Mouse (Mus musculus): Measurements from ENCODE around the gene Zeb2.

Gene Zeb2

DNA sequence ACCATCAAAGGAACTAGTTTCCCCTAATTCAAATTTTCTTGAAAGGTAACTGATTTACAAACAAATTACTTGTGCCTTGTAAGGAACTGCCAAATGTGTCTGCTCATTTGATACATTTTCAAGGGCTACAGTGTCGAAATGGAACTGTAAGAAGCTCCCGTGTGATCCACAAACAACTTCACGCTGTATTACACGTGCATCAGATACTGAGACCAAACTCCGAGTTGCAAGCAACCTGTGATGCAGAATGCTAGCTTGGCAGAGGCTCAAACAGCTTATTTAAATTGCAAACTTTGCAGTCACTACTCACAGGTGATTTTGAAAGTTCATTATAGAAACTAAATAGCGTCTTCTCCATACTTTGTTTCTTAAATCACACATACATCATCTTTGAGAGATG is 55.1 kb downstream of the Zeb2 start:
- no peak for DNase-seq (ENCODE audit: low read depth, low spot score)

DNA sequence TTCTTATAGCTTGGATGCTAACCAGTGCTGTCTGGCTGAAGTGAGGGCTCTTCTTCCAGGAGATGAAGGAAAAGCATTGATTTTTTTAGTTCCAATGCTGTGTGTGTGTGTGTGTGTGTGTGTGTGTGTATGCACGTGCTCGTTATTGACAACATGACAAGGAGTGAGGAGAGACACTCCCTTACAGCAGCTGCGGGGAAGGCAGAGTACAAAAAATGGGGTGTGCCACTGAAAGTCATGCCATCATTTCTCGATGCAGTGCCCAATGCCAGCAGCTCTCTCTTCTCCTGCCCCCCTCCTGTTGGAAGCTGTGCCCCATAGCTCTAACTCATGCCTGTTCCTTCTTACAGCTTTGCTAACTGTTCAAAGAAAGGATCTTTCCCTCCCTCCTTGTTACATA is 56.4 kb downstream of the Zeb2 start:
- no peak for DNase-seq (ENCODE audit: low read depth, low spot score)

DNA sequence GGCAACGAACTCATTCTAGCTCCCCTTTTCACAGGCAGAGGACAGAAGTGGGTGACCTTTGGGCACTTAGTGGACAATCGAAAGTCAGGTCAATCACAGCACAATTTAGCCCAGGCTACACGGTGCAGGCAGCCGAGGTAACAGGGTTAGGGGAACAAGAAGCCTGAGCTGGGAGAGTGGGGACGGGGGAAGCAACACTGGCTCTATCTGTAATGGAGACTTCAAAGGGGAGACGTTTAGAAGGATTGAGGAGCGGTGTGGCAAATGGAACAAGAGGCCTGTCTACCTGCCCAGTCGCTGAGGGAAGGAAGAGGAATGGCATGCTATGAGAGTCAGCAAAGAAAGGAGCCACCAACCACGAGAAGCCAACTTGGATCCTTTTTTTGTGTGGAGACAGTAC is 57.0 kb downstream of the Zeb2 start:
- no peak for DNase-seq (ENCODE audit: low read depth, low spot score)

DNA sequence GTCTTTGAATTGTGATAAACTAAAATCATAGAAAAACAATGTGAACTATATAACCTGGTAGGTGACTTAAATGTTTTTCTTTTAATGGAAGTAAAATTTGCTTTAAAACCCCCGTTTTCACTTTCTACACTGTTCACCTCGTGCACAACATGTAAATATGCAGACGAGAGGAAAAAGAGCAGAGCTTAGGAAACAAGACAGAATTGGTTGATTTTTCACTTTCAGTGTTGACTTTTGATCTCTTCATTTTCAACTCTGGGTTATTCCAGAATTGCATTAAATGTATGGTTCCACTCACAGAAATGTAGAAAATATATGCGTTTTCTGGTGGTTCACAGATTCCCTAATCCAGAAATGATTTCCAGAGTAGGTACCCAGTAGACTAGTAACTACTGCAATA is 57.6 kb downstream of the Zeb2 start:
- DNase-seq (ENCODE audit: low read depth, low spot score) = no peak

DNA sequence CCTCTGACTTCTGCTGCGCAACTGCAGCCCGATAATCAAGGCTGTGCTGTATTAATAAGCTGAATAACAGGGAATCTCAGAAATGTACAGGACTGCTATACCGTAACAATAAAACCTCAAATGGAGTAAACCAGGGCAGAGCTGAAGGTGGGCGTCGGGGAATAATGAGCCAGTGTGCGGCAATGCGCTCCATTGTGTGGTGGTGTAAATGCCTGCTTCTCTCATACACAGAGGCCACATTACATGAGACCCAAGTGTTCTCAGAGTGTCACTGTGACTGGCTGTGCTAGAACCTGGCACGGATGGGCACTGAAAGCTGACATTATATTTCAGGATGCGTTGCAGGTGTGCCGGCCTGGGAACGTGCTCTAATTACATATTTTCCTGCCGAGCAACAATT is 58.2 kb downstream of the Zeb2 start:
- no peak for DNase-seq (ENCODE audit: low read depth, low spot score)

GRCm38 (mm10) chr2:45058183-45058582 is 59.0 kb downstream of the Zeb2 start:
- no peak for DNase-seq (ENCODE audit: low read depth, low spot score)

GRCm38 (mm10) chr2:45056856-45057562 is 60.2 kb downstream of the Zeb2 start:
- DNase-seq (ENCODE audit: low read depth, low spot score) = no peak

DNA sequence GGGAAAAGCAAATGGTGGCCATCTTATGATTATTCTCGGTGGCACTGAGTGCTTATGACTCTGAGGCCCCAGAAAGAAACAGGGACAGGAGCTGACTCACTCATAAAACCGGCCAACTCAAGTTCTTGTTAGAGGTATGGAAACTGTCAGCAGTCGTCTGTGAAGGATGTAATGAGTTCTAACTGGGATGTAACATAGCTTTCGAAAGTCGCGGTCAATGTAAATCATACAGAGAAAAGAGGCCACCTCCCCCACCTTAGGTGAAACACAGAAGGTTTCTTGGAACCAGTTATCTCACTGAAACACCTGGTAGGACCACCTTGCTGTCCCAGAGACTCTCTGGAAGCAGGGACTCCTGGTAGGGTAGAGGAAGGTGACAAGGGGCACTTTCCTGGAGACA is 61.3 kb downstream of the Zeb2 start:
- no peak for DNase-seq (ENCODE audit: low read depth, low spot score)

DNA sequence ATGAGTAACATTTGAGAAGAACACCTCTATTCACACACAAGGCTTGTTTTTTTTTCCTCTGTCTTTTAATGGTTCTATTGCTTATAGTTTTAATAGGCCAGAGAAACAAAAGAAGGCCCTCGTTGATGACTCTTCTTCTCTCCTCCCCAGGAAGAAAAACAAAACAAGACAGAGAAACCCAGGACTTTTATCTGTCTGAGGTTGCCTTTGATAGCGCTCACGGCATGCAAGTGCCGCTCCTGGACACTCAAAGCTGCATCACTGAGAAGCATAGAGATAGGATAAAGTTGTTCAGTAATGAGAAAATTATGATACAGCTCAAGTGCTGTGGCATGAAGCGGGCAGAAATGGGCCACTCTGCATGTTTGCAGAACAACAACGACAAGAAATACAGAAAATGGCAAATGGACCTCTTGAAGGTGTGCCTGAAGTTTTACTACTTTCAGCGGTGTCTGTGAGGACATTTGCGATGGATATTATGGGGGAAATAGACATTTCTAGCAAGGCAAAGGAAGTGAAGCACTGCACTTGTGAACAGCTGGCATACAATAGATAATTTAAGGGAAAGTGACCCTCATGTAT is 62.1 kb downstream of the Zeb2 start:
- DNase-seq (ENCODE audit: low read depth, low spot score) = no peak

- DNase-seq (ENCODE audit: low read depth, low spot score) = no peak
These were observed 62.8 kb downstream of the Zeb2 start for GRCm38 (mm10) chr2:45054070-45055025.

DNA sequence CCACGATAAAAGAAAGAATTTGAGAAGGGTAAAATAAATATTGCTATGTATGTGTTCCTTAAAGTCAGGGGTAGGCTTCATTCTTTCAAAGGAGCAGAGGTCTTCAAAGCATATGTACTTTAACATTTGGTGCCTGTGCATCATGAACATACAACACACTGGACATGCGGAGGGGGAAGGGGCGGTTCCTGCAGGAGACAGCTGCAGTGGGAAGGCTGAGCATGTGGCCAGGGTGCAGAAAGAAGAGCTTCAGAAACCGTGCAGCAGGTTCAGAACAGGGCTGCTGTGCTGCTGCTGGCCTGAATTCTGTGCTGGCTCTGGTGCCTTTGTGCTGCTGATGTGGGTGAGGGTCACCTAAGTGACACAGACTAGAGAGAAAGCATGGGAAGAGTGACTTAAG is 64.6 kb downstream of the Zeb2 start:
- no peak for DNase-seq (ENCODE audit: low read depth, low spot score)

DNA sequence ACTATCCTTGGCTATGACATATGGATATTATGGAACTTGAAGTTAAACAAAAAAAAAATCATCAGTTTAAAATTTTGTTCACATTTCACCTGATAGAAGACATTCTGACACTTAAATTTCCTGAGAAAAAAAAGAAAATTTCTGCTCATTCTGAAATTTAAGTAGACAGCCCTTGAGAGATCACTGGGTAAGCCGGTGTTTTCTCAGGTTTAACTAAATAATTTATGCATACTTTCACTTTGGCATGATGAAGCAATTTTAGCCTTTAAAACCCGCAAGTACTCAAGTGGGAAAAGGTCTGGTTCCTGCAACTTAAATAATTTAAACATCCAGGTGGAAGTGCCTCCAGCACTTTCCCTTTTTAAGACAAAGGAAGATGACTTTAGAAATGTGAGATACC is 65.9 kb downstream of the Zeb2 start:
- no peak for DNase-seq (ENCODE audit: low read depth, low spot score)

- DNase-seq (ENCODE audit: low read depth, low spot score) = no peak
These were observed 67.3 kb downstream of the Zeb2 start for GRCm38 (mm10) chr2:45049923-45050322.

DNA sequence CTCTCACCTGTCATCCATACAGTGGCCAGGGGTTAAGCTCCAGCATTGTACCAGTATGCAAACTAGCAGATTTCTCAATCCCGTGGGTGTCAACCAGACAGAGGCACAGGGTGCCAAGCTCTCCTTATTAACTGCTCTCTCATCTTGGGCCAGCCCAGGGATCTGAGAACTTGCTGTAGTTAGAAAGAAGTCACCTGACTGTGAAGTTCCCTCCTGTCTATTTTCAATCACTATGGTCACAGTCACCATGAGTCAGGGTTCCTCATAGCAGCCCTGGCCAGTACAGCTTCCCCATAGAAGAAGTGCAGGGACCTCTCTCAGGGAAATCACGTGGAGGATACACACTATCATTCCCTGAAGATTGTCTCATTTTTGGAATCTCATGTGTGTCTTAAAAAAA is 67.9 kb downstream of the Zeb2 start:
- no peak for DNase-seq (ENCODE audit: low read depth, low spot score)

GRCm38 (mm10) chr2:45040706-45041312 is 76.4 kb downstream of the Zeb2 start:
- no peak for DNase-seq (ENCODE audit: low read depth, low spot score)

DNA sequence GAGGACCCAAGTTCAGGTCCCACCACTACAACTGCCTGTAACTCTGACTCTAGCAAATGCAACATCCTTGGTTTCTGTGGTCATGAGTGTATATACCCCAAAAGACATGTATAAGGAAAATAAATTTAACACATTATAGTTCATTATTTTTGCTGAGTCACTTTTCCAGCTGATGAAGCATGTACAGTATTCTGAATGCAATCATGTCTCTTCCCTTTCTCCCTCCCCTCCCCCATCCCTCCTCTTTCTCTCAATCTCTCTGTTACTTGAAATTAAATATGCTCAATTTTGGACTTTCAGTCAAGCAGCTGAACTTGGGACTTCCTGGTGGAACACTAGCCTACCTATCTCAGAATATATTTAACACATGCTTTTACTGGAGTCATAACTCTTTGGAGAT is 77.7 kb downstream of the Zeb2 start:
- no peak for DNase-seq (ENCODE audit: low read depth, low spot score)

DNA sequence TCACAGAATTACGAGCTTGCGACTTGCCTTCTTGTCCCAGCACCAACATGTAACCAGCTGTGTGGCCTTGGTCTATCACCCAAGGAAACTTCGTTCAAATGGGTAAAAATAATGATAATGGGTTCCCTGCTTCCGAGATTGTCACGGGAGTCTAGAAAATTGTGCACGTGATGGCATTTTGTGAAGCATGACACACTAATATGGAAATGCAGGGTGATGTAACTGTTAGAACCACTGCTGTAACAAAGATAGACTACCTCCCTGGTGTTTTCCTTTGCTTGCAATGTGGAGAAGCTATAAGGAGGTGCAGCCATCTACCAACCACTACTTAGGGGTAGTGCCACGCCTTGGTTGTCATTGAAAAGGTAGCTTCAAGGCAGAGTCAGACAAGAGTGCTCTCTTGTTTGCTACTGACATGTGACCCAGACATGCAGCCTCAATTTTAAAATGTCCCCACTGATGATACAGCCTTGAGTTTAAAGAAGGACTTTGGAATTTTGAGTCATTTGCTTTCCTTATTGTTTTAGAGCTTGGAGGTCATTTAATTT is 89.0 kb downstream of the Zeb2 start:
- DNase-seq (ENCODE audit: low read depth, low spot score) = no peak

DNA sequence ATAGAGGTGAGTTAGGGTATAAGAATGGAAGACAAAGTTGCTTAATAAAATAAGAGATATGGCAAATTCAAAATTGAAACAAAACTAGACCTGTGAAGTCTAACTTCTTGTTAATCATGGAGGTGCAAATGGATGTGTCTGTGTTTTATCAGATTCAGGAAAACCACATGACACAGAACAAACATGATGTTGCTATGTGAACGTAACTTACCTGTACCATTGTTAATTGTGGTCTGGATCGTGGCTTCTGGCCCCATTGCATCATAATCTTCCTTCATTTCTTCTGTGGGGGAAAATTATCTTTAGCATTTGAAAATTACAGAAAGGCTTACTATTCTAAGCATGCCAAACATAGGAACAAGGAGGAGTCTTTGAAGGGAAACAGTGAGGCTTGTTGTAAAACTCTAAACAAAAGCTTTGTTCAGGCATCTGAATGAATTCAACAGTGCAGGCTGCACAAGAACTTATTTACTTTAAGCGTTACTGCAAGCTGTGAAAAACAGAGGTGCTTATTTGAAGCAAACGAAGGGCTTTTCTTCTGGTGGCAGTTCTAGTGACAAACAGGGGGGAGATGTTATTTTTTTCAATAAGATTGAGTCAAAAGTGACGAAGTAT is 99.9 kb downstream of the Zeb2 start:
- no peak for DNase-seq (ENCODE audit: low read depth, low spot score)

- no peak for DNase-seq (ENCODE audit: low read depth, low spot score)
These were observed 103.9 kb downstream of the Zeb2 start for GRCm38 (mm10) chr2:45013325-45013724.

DNA sequence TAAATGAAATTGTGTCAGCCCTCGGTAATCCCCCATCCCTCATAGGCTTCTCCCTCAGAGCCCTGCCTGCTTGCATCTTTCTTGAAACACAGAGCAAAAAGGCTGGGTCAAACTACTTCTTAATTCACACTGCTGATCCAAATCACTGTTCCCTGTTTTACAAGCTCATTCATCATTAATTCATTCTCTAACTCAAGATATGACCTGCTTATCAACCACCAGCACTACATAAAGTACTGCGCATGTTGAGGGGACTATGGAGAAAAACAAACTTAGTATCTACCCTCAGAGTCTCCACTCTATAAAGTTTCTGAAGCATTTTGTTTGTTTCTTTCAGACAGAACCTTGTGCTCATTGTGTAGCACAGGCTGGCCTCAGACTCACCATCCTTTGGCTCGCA is 104.5 kb downstream of the Zeb2 start:
- no peak for DNase-seq (ENCODE audit: low read depth, low spot score)

DNA sequence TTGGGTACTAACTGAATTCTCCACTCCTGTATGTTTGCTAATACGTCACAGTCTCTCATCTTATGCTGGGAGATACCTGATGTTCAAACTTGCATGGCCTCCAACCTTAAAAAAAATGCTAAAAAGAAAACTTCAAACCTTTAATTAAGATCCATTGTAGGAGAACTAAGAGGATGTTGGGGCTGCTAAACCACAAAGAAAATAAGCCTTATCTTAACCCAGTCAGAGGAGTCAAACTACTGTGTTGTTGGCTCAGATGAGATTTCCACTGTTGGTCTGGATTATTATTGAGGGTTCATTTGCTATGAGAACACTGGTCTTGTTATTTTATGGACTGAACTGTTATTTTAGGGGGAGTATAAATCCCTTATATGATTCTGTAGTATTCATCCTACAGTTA is 106.5 kb downstream of the Zeb2 start:
- no peak for DNase-seq (ENCODE audit: low read depth, low spot score)

DNA sequence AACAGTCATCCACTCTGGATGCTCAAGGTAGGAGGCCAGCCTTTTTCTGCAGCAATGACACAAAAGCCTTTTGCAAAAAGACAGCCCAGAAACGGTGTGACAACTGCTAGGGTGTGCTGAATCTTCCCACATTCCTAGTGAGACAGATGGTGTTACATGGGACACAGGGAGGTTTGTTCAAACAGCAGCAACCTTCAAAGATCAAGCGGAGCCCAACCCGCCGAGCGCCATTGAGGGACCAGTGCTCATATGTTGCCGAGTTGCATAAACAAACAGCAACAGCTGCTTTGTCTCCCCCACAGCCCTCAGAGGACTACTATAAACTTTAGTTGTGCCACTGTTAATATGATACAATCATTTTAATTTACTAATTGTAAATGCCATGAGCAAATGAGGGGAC is 117.3 kb downstream of the Zeb2 start:
- DNase-seq (ENCODE audit: low read depth, low spot score) = no peak

All from forelimb bud, embryonic 11.5 days (tissue).